Mouse (Mus musculus) megakaryocyte, embryonic 14.5 days (primary cell): Measurements from ENCODE around the gene Tacr1.
"Not testable (repeated sequence)": the region's sequence is repeated elsewhere in the genome, so short reads cannot be mapped to it uniquely, and the experiment has no call there.

ENCODE experiments used
- FLI1 ChIP-seq: IDR thresholded peaks from 2 replicates; pipeline ENCODE4 v1.6.1; 2012; ENCODE audit warnings: low read length, inconsistent platforms, mixed read lengths
- GATA1 ChIP-seq: IDR thresholded peaks from 3 replicates; pipeline ENCODE4 v1.6.1; 2012; ENCODE audit warnings: mixed read lengths, low read length, inconsistent platforms, borderline replicate concordance

DNA sequence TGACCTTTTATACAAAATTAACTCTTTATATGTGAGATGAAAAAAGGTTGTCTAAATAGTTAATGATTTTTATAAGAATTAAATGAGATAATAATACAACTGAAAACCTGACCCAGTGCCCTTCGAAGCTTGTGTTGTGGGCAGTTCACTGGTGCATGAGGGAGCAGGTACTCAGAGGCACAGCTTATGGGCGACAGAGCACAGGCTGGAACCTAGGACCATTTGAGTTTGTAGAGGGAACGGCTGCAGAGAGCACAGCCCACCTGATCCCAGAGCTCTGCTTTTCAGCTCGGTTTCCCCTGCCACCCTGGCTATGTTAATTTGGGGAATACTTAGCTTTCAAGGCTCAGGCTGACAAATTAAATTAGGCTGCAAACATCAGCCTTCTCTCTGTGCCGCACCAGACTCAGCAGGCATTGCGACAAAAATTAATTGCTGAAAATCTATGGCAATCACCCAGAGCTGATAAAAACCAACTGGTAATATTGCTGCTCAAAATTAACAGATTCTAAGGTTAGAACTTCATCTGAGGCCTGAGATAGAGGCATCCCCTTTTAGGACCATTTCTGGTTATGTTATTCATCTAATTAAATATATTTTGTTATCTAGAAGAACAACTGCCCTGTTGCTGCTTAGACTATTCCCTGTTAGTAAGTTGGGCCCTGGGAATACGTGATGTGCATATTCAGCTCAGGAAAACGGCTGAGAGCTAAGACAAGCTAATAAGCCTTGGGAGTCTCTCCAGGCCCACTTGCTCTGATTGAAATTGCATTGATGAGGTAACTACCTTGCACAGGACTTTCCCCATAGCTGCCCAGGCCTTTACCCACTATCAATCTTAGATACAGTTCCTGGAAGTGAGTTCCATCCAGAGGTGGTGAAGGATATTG, 50.3 kb downstream of the Tacr1 start:
- not testable (repeated sequence) for TF ChIP-seq GATA1, FLI1
